Mouse (Mus musculus): Measurements from ENCODE around the gene Rnf11.

GRCm38 (mm10) chr4:109463892-109464291 is 20.6 kb downstream of the Rnf11 start:
- TF ChIP-seq POLR2A (IDR thresholded peaks at IDR 0.05; ENCODE audit: low read depth, low read length) (no peak), CTCF (conservative IDR thresholded peaks at IDR 0.05; ENCODE audit: insufficient read depth, insufficient read length, low read depth, low read length) (no peak)

All from kidney, adult 2 months (tissue).